Mouse (Mus musculus) heart, embryonic 13.5 days (tissue): ENCODE measurements at regions not wholly inside any gene's neighbourhood (a gene's known extent, or its start where the extent isn't known, plus 50 kb on each side); places are given as distances from the start of the nearest gene placed in this dataset.

Experiments
- ATAC-seq: fragments of 200-750 bp; cut with Nextera tagmentation; 2 replicates; pipeline ENCODE4 v1.8.0; 2017; ENCODE audit warnings: moderate TSS enrichment; ENCODE audit not compliant: insufficient number of reproducible peaks, low FRiP score, low TSS enrichment; ENCODE audit errors: extremely low read depth
- H3K27ac ChIP-seq: fragments of 300-500 bp; sonication (generic); replicated peaks from 2 replicates; pipeline ENCODE4 v1.5.1; 2015; ENCODE audit warnings: moderate library complexity, mild to moderate bottlenecking, inconsistent platforms
- H3K27me3 ChIP-seq: fragments of 300-500 bp; sonication (generic); replicated peaks from 2 replicates; pipeline ENCODE4 v1.6.1; 2015; ENCODE audit warnings: mild to moderate bottlenecking, inconsistent platforms
- H3K36me3 ChIP-seq: fragments of 300-500 bp; sonication (generic); 2 replicates; pipeline ENCODE4 v1.6.1; 2015; ENCODE audit warnings: mild to moderate bottlenecking, inconsistent platforms
- H3K4me1 ChIP-seq: fragments of 300-500 bp; sonication (generic); 2 replicates; pipeline ENCODE4 v1.6.1; 2015; ENCODE audit warnings: inconsistent platforms
- H3K4me2 ChIP-seq: fragments of 300-500 bp; sonication (generic); 2 replicates; pipeline ENCODE4 v1.6.1; 2015; ENCODE audit warnings: inconsistent platforms, mild to moderate bottlenecking, moderate library complexity
- H3K4me3 ChIP-seq: fragments of 300-500 bp; sonication (generic); 2 replicates; pipeline ENCODE4 v1.5.1; 2015; ENCODE audit warnings: moderate library complexity, mild to moderate bottlenecking, inconsistent platforms
- H3K9ac ChIP-seq: fragments of 300-500 bp; sonication (generic); 2 replicates; pipeline ENCODE4 v1.6.1; 2015; ENCODE audit warnings: inconsistent platforms, mild to moderate bottlenecking, moderate library complexity
- H3K9me3 ChIP-seq: fragments of 300-500 bp; sonication (generic); 2 replicates; pipeline ENCODE4 v1.6.1; 2016; ENCODE audit warnings: inconsistent platforms
- WGBS: fragments of 180-500 bp; shearing (Covaris S2); methylation state at CpG from one replicate; pipeline ENCODE4 v1.1.7; 2015; ENCODE audit warnings: mixed read lengths; 5-methylcytosine and 5-hydroxymethylcytosine counted together

- ATAC-seq, result no peak
- Histone ChIP-seq H3K27ac (no peak overlapping the region), H3K4me2 (no peak overlapping the region), H3K27me3 (no peaks in the 10 kb centered on the region), H3K36me3 (no peaks in the 10 kb centered on the region), H3K9me3 (no peaks in the 10 kb centered on the region), H3K4me1 (no peaks in the 10 kb centered on the region), H3K9ac (no peak overlapping the region), H3K4me3 (no peak overlapping the region)
- whole genome bisulfite sequencing, result 87% methylated on average over 1 of the region's 1 CpGs
Observed at GRCm38 (mm10) chr11:31751274-31751673, 79.6 kb upstream of the Bod1 start.

DNA sequence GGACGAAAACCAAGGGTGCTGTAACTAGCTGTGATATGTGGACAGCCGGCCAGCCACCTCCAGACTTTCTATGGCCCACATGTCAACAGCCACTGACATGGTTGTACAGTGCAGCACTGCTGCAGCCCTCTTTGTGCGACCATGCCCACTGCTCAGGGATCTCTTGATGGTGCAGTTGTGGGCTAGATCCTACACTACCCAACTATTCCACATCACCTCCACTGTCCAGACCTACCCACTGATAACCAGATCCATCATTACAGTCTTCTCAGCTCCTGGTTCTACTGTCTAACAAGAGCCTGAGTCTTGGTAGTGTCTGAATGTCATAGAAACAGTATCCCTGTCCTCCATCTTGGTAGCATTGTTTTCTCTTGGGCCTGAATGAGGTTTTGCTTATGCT is 81.5 kb upstream of the Bod1 start:
- ATAC-seq, result no peak
- Histone ChIP-seq H3K27ac (no peak overlapping the region), H3K4me1 (no peaks in the 10 kb centered on the region), H3K4me3 (no peak overlapping the region), H3K4me2 (no peak overlapping the region), H3K36me3 (no peaks in the 10 kb centered on the region), H3K9ac (no peak overlapping the region), H3K9me3 (no peaks in the 10 kb centered on the region), H3K27me3 (no peaks in the 10 kb centered on the region)
- 77% methylated on average over 3 of the region's 3 CpGs for WGBS

DNA sequence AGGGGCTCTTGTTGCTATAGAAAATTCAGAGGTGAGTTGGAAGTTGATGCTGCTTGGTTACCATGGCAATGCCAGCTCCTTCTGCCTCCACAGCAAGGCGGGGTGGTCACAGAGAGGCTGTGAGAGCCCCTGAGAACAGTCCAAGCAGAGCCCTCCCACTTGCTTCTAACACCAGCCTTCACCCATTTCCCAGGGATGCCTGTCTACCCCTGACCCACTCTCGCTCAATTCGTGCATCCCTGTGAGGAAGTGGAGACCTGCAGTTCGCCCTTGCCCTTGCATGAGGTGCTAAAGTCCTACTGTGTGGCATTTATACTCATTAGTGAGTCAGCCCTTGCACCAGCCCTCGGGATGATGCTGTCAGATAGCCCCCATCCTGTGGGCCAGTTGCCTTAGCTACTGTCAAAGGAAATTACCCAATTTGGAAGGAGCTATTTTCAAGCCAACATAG is 82.1 kb upstream of the Bod1 start:
- Histone ChIP-seq H3K36me3 (no peaks in the 10 kb centered on the region), H3K4me2 (no peak overlapping the region), H3K27ac (no peak overlapping the region), H3K9ac (no peak overlapping the region), H3K4me1 (no peaks in the 10 kb centered on the region), H3K9me3 (no peaks in the 10 kb centered on the region), H3K4me3 (no peak overlapping the region), H3K27me3 (no peaks in the 10 kb centered on the region)
- WGBS, result 30% methylated on average over 5 of the region's 5 CpGs
- ATAC-seq, result no peak

- ATAC-seq, result no peak
- 63% methylated on average over 4 of the region's 4 CpGs for WGBS
- H3K36me3 ChIP-seq, result no peaks in the 10 kb centered on the region
- H3K27me3 ChIP-seq, result no peaks in the 10 kb centered on the region
- no peak overlapping the region for H3K9ac ChIP-seq
- no peaks in the 10 kb centered on the region for H3K9me3 ChIP-seq
- no peak overlapping the region for H3K4me2 ChIP-seq
- H3K4me1 ChIP-seq, result peaks cover under 1% of the 10 kb centered on the region; the same call in 1 of the 2 replicates
- H3K27ac ChIP-seq, result no peak overlapping the region
- H3K4me3 ChIP-seq, result no peak overlapping the region
Observed at GRCm38 (mm10) chr11:31754416-31754815, 82.7 kb upstream of the Bod1 start.

GRCm38 (mm10) chr11:31755858-31756257 is 84.2 kb upstream of the Bod1 start:
- Histone ChIP-seq H3K27me3 (no peaks in the 10 kb centered on the region), H3K9me3 (no peaks in the 10 kb centered on the region), H3K4me2 (no peak overlapping the region), H3K9ac (no peak overlapping the region), H3K36me3 (no peaks in the 10 kb centered on the region), H3K4me3 (no peak overlapping the region), H3K27ac (no peak overlapping the region), H3K4me1 (peaks cover 13% of the 10 kb centered on the region)
- no peak for ATAC-seq
- WGBS, result 49% methylated on average over 3 of the region's 3 CpGs

DNA sequence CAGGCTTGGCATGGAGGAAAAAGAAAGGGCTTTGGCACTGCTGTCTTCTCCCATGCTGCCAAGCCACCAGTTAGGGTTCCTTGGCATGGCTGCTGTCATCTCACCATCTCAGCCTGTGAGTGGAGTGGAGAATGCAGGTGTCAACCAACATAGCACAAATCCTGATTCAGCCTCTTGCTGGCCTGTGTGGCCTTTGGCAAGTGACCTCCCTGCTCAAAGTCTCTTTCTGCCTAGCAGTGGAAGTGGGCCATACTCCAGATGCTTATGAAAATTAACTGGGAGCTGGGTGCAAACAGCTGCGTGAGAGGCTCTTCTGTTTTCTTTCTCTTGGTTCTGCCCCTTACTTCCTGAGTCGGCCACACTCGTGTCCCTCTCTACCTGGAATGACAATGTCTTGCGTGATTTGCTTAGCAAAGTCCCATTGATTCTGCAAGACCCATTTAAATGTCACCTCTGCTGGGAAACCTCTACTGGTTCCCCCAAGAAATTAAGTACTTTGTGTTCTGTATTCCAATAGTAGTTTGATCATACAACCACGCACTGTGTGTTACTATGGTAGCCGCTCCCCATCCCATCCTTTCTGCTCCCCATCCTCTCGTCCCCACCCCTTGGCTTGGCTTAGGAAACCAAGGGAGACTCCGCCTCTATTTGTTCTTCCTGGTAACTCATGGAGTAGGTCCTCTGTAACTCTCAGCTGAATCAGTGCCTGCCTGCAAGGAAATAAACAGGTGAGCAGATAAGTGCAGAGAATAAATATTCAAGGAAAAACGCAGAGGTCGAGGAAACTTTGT is 84.9 kb upstream of the Bod1 start:
- no peak for ATAC-seq
- H3K4me3 ChIP-seq, result no peak overlapping the region
- H3K27me3 ChIP-seq, result no peaks in the 10 kb centered on the region
- H3K9ac ChIP-seq, result no peak overlapping the region
- no peaks in the 10 kb centered on the region for H3K9me3 ChIP-seq
- H3K36me3 ChIP-seq, result no peaks in the 10 kb centered on the region
- H3K4me2 ChIP-seq, result no peak overlapping the region
- H3K27ac ChIP-seq, result no peak overlapping the region
- peaks cover 13% of the 10 kb centered on the region for H3K4me1 ChIP-seq
- WGBS, result 79% methylated on average over 10 of the region's 10 CpGs

DNA sequence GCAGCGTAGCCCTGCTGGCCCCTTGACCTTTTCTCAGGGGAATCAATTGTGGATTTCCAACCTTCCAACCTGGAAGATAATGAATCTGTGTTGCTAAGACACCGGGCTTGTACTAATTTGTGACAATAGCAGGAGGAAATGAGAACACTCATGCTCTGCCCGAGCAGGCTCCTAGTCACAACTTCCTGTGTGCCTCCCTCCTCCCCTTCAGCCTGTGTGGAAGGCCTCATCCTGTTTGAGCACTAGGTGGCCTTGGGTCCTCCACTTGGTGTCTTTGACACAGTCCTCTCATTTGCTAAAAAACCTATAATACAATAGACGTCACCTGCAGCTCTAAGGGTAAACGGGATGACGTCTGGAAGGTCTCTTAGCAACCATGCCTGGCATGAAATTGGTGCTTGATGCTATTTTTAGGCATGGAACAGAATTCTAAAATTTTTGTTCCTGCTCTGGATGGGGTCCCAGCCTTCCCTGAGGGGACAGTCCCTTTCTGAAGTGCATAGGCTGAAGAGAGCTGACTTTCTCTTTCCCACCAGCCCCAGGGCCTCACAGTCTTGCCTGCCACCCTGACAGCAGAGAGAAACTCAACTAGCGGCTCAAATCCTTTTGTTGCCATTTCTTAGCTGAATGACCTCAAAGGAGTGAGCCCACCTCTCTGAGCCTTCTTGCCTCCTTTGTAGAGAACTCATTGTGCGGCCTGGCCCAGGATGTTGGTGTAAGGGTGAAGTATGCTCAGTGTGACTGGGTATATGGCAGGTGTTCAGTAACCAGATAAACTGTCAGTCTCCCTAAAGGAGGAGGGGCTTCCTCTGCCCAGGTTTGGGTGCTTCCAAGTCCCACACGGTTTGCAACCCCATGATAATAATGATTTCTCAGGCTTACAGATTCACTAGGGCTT is 88.4 kb upstream of the Bod1 start:
- Histone ChIP-seq H3K36me3 (no peaks in the 10 kb centered on the region), H3K9me3 (no peaks in the 10 kb centered on the region), H3K27ac (peak overlapping the region; percentile 43; the same call in 1 of the 2 replicates), H3K9ac (0 out of 2 replicates have a peak overlapping the region, but pooled peaks have one; percentile 24), H3K27me3 (no peaks in the 10 kb centered on the region), H3K4me1 (peaks cover 23% of the 10 kb centered on the region), H3K4me2 (no peak overlapping the region), H3K4me3 (no peak overlapping the region)
- peak; percentile 29; the same call in 1 of the 2 replicates for ATAC-seq
- WGBS, result 59% methylated on average over 9 of the region's 9 CpGs

GRCm38 (mm10) chr11:31763856-31764255 is 92.2 kb upstream of the Bod1 start:
- H3K36me3 ChIP-seq, result no peaks in the 10 kb centered on the region
- H3K4me3 ChIP-seq, result no peak overlapping the region
- H3K27me3 ChIP-seq, result no peaks in the 10 kb centered on the region
- no peak overlapping the region for H3K9ac ChIP-seq
- peaks cover 23% of the 10 kb centered on the region for H3K4me1 ChIP-seq
- no peaks in the 10 kb centered on the region for H3K9me3 ChIP-seq
- WGBS, result 43% methylated on average over 3 of the region's 3 CpGs
- no peak overlapping the region for H3K4me2 ChIP-seq
- H3K27ac ChIP-seq, result no peak overlapping the region
- no peak for ATAC-seq

GRCm38 (mm10) chr11:31766296-31766695 is 94.6 kb upstream of the Bod1 start:
- 77% methylated on average over 5 of the region's 5 CpGs for WGBS
- H3K4me1 ChIP-seq, result peaks cover 22% of the 10 kb centered on the region

DNA sequence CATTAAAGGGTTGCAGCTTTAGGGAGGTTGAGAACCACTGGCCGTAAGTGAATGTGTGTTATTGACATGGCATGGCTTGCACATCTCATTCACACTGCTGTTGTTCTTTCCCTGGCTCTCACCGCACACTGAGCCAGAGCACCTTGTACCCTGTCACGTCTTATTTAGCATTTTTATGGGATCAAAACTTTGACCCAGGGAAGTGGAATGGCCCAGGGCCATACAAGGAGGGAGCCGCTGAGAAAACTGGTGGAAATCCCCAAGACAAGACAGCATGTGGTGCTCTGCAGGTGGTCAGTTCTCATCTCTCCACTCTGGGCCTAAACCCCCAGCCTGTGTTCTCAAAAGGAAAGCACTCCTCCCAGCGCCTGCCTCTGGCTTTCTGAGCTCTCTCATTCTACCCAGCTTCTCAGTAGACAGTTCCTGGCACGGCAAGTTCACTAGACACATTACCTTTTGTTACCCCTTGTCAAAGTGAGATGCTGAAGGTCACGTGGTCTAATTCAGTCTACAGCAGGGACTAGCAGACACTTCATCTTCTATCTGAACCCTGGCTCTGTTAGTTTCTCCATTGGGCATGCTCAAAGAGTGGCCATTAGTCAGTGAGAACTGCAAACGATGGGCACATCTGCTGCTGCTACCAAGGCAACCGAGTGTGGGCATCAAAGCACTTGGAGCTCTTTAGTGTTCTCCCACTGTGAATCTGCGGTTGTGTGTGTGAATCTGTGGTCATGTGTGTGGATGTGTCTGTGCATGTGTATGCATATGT is 96.2 kb upstream of the Bod1 start:
- Histone ChIP-seq H3K27me3 (no peaks in the 10 kb centered on the region), H3K9me3 (no peaks in the 10 kb centered on the region), H3K9ac (no peak overlapping the region), H3K4me1 (peaks cover 28% of the 10 kb centered on the region), H3K4me3 (no peak overlapping the region), H3K36me3 (no peaks in the 10 kb centered on the region), H3K27ac (no peak overlapping the region), H3K4me2 (no peak overlapping the region)
- 68% methylated on average over 10 of the region's 10 CpGs for WGBS
- no peak for ATAC-seq

More at GRCm38 (mm10) chr11:31766296-31766695, 94.6 kb upstream of the Bod1 start:
- no peaks in the 10 kb centered on the region for H3K9me3 ChIP-seq
- ATAC-seq, result no peak
- H3K9ac ChIP-seq, result no peak overlapping the region
- H3K4me2 ChIP-seq, result no peak overlapping the region
- no peak overlapping the region for H3K4me3 ChIP-seq
- no peak overlapping the region for H3K27ac ChIP-seq
- no peaks in the 10 kb centered on the region for H3K36me3 ChIP-seq
- H3K27me3 ChIP-seq, result no peaks in the 10 kb centered on the region
